Mouse (Mus musculus) limb, embryonic 14.5 days (tissue): ENCODE results near the gene Odf3l1. TPM values are rescaled to one million over a fixed set of nuclear protein-coding genes. Genes with fewer than 3 reads are reported as not detected.

Experiments used
- ATAC-seq: fragments of 200-750 bp; cut with Nextera tagmentation; 2 replicates; pipeline ENCODE4 v1.8.0; 2017; ENCODE audit warnings: low read depth, moderate number of reproducible peaks, moderate TSS enrichment; ENCODE audit not compliant: low FRiP score
- DNase-seq: peaks from one replicate; pipeline ENCODE4 v3.0.0-alpha.2; 2015; ENCODE audit warnings: low spot score
- H3K27ac ChIP-seq: fragments of 300-500 bp; sonication (generic); replicated peaks from 2 replicates; pipeline ENCODE4 v1.5.1; 2014; ENCODE audit warnings: low read depth, mild to moderate bottlenecking, low read length, moderate library complexity, mixed read lengths
- H3K27me3 ChIP-seq: fragments of 300-500 bp; sonication (generic); 2 replicates; pipeline ENCODE4 v1.6.1; 2014; ENCODE audit warnings: low read length, mixed read lengths; ENCODE audit not compliant: control insufficient read depth, insufficient read depth
- H3K36me3 ChIP-seq: fragments of 300-500 bp; sonication (generic); 2 replicates; pipeline ENCODE4 v1.6.1; 2014; ENCODE audit warnings: mild to moderate bottlenecking, low read length, moderate library complexity, mixed read lengths; ENCODE audit not compliant: control insufficient read depth, insufficient read depth
- H3K4me1 ChIP-seq: fragments of 300-500 bp; sonication (generic); 2 replicates; pipeline ENCODE4 v1.6.1; 2014; ENCODE audit warnings: antibody characterized with exemption, low read length, mixed read lengths; ENCODE audit not compliant: control insufficient read depth, insufficient read depth
- H3K4me2 ChIP-seq: fragments of 300-500 bp; sonication (generic); replicated peaks from 2 replicates; pipeline ENCODE4 v1.6.1; 2014; ENCODE audit warnings: low read depth, mild to moderate bottlenecking, low read length, moderate library complexity; ENCODE audit not compliant: severe bottlenecking
- H3K4me3 ChIP-seq: fragments of 300-500 bp; sonication (generic); replicated peaks from 2 replicates; pipeline ENCODE4 v1.5.1; 2014; ENCODE audit warnings: low read length
- H3K9ac ChIP-seq: fragments of 300-500 bp; sonication (generic); 2 replicates; pipeline ENCODE4 v1.6.1; 2014; ENCODE audit warnings: mild to moderate bottlenecking, low read depth, low read length, moderate library complexity; ENCODE audit not compliant: severe bottlenecking
- H3K9me3 ChIP-seq: fragments of 300-500 bp; sonication (generic); 2 replicates; pipeline ENCODE4 v1.6.1; 2016; ENCODE audit warnings: low read length; ENCODE audit not compliant: control insufficient read depth
- POLR2A ChIP-seq: fragments of 200-500 bp; IDR thresholded peaks from 2 replicates; pipeline ENCODE4 v1.8.0; 2012; ENCODE audit warnings: inconsistent platforms, mild to moderate bottlenecking, moderate library complexity, borderline replicate concordance; ENCODE audit not compliant: insufficient read depth, insufficient read length; ENCODE audit errors: extremely low read depth
- WGBS: fragments of 180-500 bp; shearing (Covaris S2); extraction: QIAGEN DNeasy Blood & Tissue Kit; methylation state at CpG from one replicate; pipeline ENCODE4 v1.1.7; 2014; 5-methylcytosine and 5-hydroxymethylcytosine counted together
- polyA plus RNA-seq, 2 experiments: library from polyadenylated mRNA; depleted of rRNA in 1 of 2; stranded (reverse) in 1 of 2; unstranded in 1 of 2; fragments of >200 nt; fragmentation: Nextera tagmentation in 1 of 2; extraction: Ambion mirVana in 1 of 2; gene quantifications; 2 replicates each; pipeline versions ENCODE4 v1.2.1 to v1.2.3; 2012 to 2014

The Odf3l1 gene
- polyA plus RNA-seq, 2 experiments = 1.7 to 2.6 TPM

GRCm38 (mm10) chr9:56860486-56861269 lies 3.8 kb downstream of the Odf3l1 start:
- H3K4me1 ChIP-seq = peaks cover 33% of the 10 kb centered on the region
- H3K9ac ChIP-seq = 0 out of 2 replicates have a peak overlapping the region, but pooled peaks have one; percentile 7
- TF ChIP-seq POLR2A = no peak
- 47% methylated on average over 15 of the region's 15 CpGs for WGBS
- H3K27ac ChIP-seq = peak overlapping the region; percentile 8; the same call in 1 of the 2 replicates
- H3K4me3 ChIP-seq = no peak overlapping the region
- no peaks in the 10 kb centered on the region for H3K27me3 ChIP-seq
- no peaks in the 10 kb centered on the region for H3K9me3 ChIP-seq
- no peaks in the 10 kb centered on the region for H3K36me3 ChIP-seq
- no peak overlapping the region for H3K4me2 ChIP-seq
- DNase-seq = no peak
- ATAC-seq = no peak

- H3K9ac ChIP-seq = no peak overlapping the region
- WGBS = 70% methylated on average over 3 of the region's 3 CpGs
- peaks cover 28% of the 10 kb centered on the region for H3K4me1 ChIP-seq
- no peaks in the 10 kb centered on the region for H3K9me3 ChIP-seq
- no peaks in the 10 kb centered on the region for H3K27me3 ChIP-seq
- no peaks in the 10 kb centered on the region for H3K36me3 ChIP-seq
- H3K4me3 ChIP-seq = no peak overlapping the region
- ATAC-seq = no peak
- TF ChIP-seq POLR2A = no peak
- no peak overlapping the region for H3K27ac ChIP-seq
- no peak overlapping the region for H3K4me2 ChIP-seq
- DNase-seq = no peak
These were observed 4.4 kb downstream of the Odf3l1 start for GRCm38 (mm10) chr9:56860035-56860434.

- 19% methylated on average over 3 of the region's 3 CpGs for WGBS
These were observed 7.0 kb downstream of the Odf3l1 start for GRCm38 (mm10) chr9:56857463-56857862.

GRCm38 (mm10) chr9:56851778-56852177 lies 12.7 kb downstream of the Odf3l1 start:
- Histone ChIP-seq H3K4me2 (no peak overlapping the region), H3K27ac (peak overlapping the region; percentile 39; the same call in 1 of the 2 replicates), H3K9me3 (no peaks in the 10 kb centered on the region), H3K4me1 (no peaks in the 10 kb centered on the region), H3K4me3 (no peak overlapping the region), H3K27me3 (no peaks in the 10 kb centered on the region), H3K9ac (no peak overlapping the region), H3K36me3 (no peaks in the 10 kb centered on the region)
- WGBS = 34% methylated on average over 11 of the region's 11 CpGs
- peak; percentile 92 for ATAC-seq
- TF ChIP-seq POLR2A = no peak
- DNase-seq = peak; percentile 78

More at GRCm38 (mm10) chr9:56857463-56857862, 7.0 kb downstream of the Odf3l1 start:
- Histone ChIP-seq H3K9ac (no peak overlapping the region), H3K4me1 (peaks cover 8% of the 10 kb centered on the region), H3K9me3 (no peaks in the 10 kb centered on the region), H3K36me3 (no peaks in the 10 kb centered on the region), H3K27ac (no peak overlapping the region), H3K27me3 (no peaks in the 10 kb centered on the region), H3K4me3 (no peak overlapping the region), H3K4me2 (no peak overlapping the region)
- no peak for TF ChIP-seq POLR2A
- no peak for ATAC-seq
- DNase-seq = no peak

GRCm38 (mm10) chr9:56850905-56851252 lies 13.6 kb downstream of the Odf3l1 start:
- no peaks in the 10 kb centered on the region for H3K9me3 ChIP-seq
- 91% methylated on average over 4 of the region's 4 CpGs for WGBS

More at GRCm38 (mm10) chr9:56850905-56851252, 13.6 kb downstream of the Odf3l1 start:
- Histone ChIP-seq H3K4me2 (no peak overlapping the region), H3K36me3 (no peaks in the 10 kb centered on the region), H3K4me3 (no peak overlapping the region), H3K27ac (no peak overlapping the region), H3K27me3 (no peaks in the 10 kb centered on the region), H3K4me1 (no peaks in the 10 kb centered on the region), H3K9ac (no peak overlapping the region)
- ATAC-seq = no peak
- no peak for TF ChIP-seq POLR2A
- DNase-seq = no peak
